Mouse (Mus musculus) gonadal fat pad, adult 2 months (tissue): ENCODE measurements around the gene Gm14418. TPM values are rescaled to one million over a fixed set of nuclear protein-coding genes. Genes with fewer than 3 reads are reported as not detected.
"Not testable (repeated sequence)": the region's sequence is repeated elsewhere in the genome, so short reads cannot be mapped to it uniquely, and the experiment has no call there.

Experiments
- DNase-seq: peaks from one replicate; pipeline ENCODE4 v3.0.0-alpha.2; 2012; ENCODE audit warnings: low read depth
- polyA plus RNA-seq: library from polyadenylated mRNA; depleted of rRNA; stranded (reverse); fragments of >200 nt; gene quantifications from 2 replicates; pipeline ENCODE4 v1.2.3, GENCODE M21; 2012; rRNA removed

Gm14418 gene
- 2.3 and 2.5 TPM in 2 replicates for polyA plus RNA-seq

GRCm38 (mm10) chr2:177398096-177398495 lies at the start of gene Gm14418:
Gm14418 (minus strand) TSS chr2:177398320.
- not testable (repeated sequence) for DNase-seq

Other genes with a start within 250 kb of the Gm14418 start
- 7.3 and 10.4 TPM in 2 replicates for gene Gm14410, start 191.9 kb downstream of the Gm14418 start, polyA plus RNA-seq
- gene Gm14409, start 131.3 kb downstream of the Gm14418 start, polyA plus RNA-seq: not detected in 2 replicates
- 0.14 and 0.20 TPM in 2 replicates for gene Gm14412, start 74.0 kb downstream of the Gm14418 start, polyA plus RNA-seq
- gene Zfp970, start 66.4 kb upstream of the Gm14418 start, polyA plus RNA-seq: 12.4 and 20.9 TPM in 2 replicates
- 3.1 and 5.7 TPM in 2 replicates for gene Gm14403, start 99.9 kb upstream of the Gm14418 start, polyA plus RNA-seq
- gene Gm14406, start 179.9 kb upstream of the Gm14418 start, polyA plus RNA-seq: not detected in 2 replicates